Mouse (Mus musculus) cortical plate, adult 2 months (tissue): Measurements from ENCODE around the gene Trmt61a.

Experiments used
- CTCF ChIP-seq: fragments of 200-500 bp; IDR thresholded peaks from 2 replicates; pipeline ENCODE4 v1.5.1; 2011; ENCODE audit warnings: mild to moderate bottlenecking, control low read depth, low read length; ENCODE audit not compliant: insufficient read depth; ENCODE audit errors: extremely low read depth
- POLR2A ChIP-seq: fragments of 200-500 bp; IDR thresholded peaks from 2 replicates; pipeline ENCODE4 v1.6.1; 2011; ENCODE audit warnings: mild to moderate bottlenecking, low read length, control low read depth; ENCODE audit not compliant: insufficient read depth; ENCODE audit errors: extremely low read depth

GRCm38 (mm10) chr12:111669000-111669788 is 8.7 kb upstream of the Trmt61a start:
- TF ChIP-seq CTCF (no peak), POLR2A (peak; percentile 65)
